ENCODE assay signal across 9 mouse cellular contexts in the genomic region with DNA sequence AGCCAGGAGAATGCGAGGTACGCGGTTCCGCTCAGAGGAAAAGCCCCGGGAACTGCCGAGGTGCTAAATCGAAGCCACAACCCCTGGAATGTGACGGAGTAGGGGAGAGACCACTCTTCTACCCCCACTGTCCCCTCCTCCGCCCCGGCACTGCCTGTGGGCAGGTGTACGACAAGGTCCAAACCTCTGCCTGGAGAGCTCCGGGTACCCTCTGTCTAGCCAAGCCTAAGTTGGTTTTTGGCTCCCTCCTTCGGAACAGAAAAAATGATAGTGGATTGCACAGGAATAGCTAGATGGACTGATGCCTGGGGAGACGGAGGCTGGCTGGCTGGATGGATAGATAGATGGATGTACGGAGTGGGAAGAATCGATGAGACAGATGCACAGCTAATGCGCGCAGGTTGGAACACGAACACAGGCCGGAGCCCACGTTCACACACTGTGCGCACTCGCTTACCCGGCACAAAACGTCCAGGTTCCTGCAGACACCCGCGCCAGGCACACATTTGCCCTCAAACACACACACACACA. TPM values are rescaled to one million over a fixed set of nuclear protein-coding genes. Genes with fewer than 3 reads are reported as not detected.
A peak's percentile ranks its signal among the peaks of the same experiment; 100 is the strongest.
DNase-seq lines count a peak whose midpoint lies in the region; ATAC-seq and TF ChIP-seq lines count a peak whose summit lies in the region.
"Had no signal": no experiment of that assay in that cellular context is flagged by ENCODE, and none has a peak within 500 bp of the region (broad histone marks: within the 10 kb centered on the region; RNA-seq: fewer than 3 reads in every experiment).

No protein-coding gene starts in this region.

- no peaks in the 10 kb centered on the region for H3K9me3 ChIP-seq in forebrain, embryonic 14.5 days (replicated peaks; ENCODE audit: control insufficient read depth, low read length)
- no peaks in the 10 kb centered on the region for H3K9me3 ChIP-seq in hindbrain, embryonic 12.5 days (replicated peaks)

- H3K4me3 ChIP-seq in forebrain, embryonic 14.5 days (ENCODE audit: low read depth, low read length): peak overlapping the region; percentile 76
- H3K4me3 ChIP-seq in hindbrain, embryonic 12.5 days: peak overlapping the region; percentile 53
- peak overlapping the region; percentile 65 for H3K4me3 ChIP-seq in lung, adult 2 months (replicated peaks; ENCODE audit: extremely low read depth, low read depth, low read length)

- 1% methylated on average over 27 of the region's 27 CpGs for WGBS in forebrain, embryonic 14.5 days
- 2% methylated on average over 27 of the region's 27 CpGs for WGBS in hindbrain, embryonic 12.5 days
- 1% methylated on average over 27 of the region's 27 CpGs for WGBS in lung, adult 2 months

- H3K27me3 ChIP-seq in forebrain, embryonic 14.5 days (replicated peaks; ENCODE audit: control insufficient read depth, insufficient read depth, low read length): no peaks in the 10 kb centered on the region
- peaks cover 4% of the 10 kb centered on the region for H3K27me3 ChIP-seq in hindbrain, embryonic 12.5 days

- TF ChIP-seq POLR2A in lung, adult 2 months (IDR thresholded peaks at IDR 0.05; ENCODE audit: borderline replicate concordance, extremely low read depth, low read depth, low read length): no peak

- H3K27ac ChIP-seq in forebrain, embryonic 14.5 days (ENCODE audit: low read depth, low read length): peak overlapping the region; percentile 96
- H3K27ac ChIP-seq in hindbrain, embryonic 12.5 days: peak overlapping the region; percentile 87

- DNase-seq in gastrocnemius, adult 18-20 months (ENCODE audit: low spot score): peak; percentile 19
- DNase-seq in gastrocnemius, postnatal 25 days: no peak
- DNase-seq in forebrain, embryonic 14.5 days (ENCODE audit: low spot score): peak; percentile 86
- peak; percentile 74 for DNase-seq in layer of hippocampus, adult 9-11 months
- peak; percentile 56 for DNase-seq in lung, adult 2 months
- peak; percentile 33 for DNase-seq in ovary, postnatal 14 days (ENCODE audit: low spot score)
- no peak for DNase-seq in thymus, postnatal 36 days

- ATAC-seq in forebrain, embryonic 14.5 days: peak; percentile 13; the same call in 1 of the 2 replicates
- peak; percentile 46 for ATAC-seq in hindbrain, embryonic 12.5 days (ENCODE audit: low FRiP score)

- peaks cover 9% of the 10 kb centered on the region for H3K36me3 ChIP-seq in forebrain, embryonic 14.5 days (ENCODE audit: control insufficient read depth, insufficient read depth, low read length)
- H3K36me3 ChIP-seq in hindbrain, embryonic 12.5 days: no peaks in the 10 kb centered on the region

- peak; percentile 12; the same call in 1 of the 2 replicates for TF ChIP-seq CTCF in lung, adult 2 months (IDR thresholded peaks at IDR 0.05; ENCODE audit: insufficient read depth, low read length)

- peak overlapping the region; percentile 91 for H3K9ac ChIP-seq in forebrain, embryonic 14.5 days (ENCODE audit: low read length)
- H3K9ac ChIP-seq in hindbrain, embryonic 12.5 days: peak overlapping the region; percentile 78

- peak overlapping the region; percentile 88 for H3K4me2 ChIP-seq in forebrain, embryonic 14.5 days (ENCODE audit: low read length)
- peak overlapping the region; percentile 93 for H3K4me2 ChIP-seq in hindbrain, embryonic 12.5 days (replicated peaks)

- H3K4me1 ChIP-seq in forebrain, embryonic 14.5 days (ENCODE audit: control insufficient read depth, insufficient read depth, low read length): peaks cover 22% of the 10 kb centered on the region
- peaks cover 41% of the 10 kb centered on the region for H3K4me1 ChIP-seq in hindbrain, embryonic 12.5 days
- H3K4me1 ChIP-seq in lung, adult 2 months (ENCODE audit: control insufficient read depth, insufficient read depth, low read length): peaks cover 6% of the 10 kb centered on the region; the same call in 1 of the 2 replicates

RNA-seq across cellular contexts. Expression of a gene that starts 1.4 kb away (rescaled TPM):
- total RNA-seq in gastrocnemius, adult 18-20 months (2021): 1 to 10 TPM; 1.2 to 2.1 TPM
- total RNA-seq in gastrocnemius, postnatal 25 days (2021): 1 to 10 TPM; 1.7 to 2.1 TPM
- polyA plus RNA-seq in forebrain, embryonic 14.5 days (2014; fragmentation: Nextera tagmentation; extraction: Ambion mirVana): 85.7 and 89.1 TPM in 2 replicates
- polyA plus RNA-seq in hindbrain, embryonic 12.5 days (2016; fragmentation: Nextera tagmentation; extraction: Ambion mirVana): 34.5 and 37.0 TPM in 2 replicates
- polyA plus RNA-seq in lung, adult 2 months (2012; rRNA removed): 8.3 and 20.6 TPM in 2 replicates
- total RNA-seq: MEL had no signal

Comparison
In these comparisons a context has a peak if more than half of its experiments do, and no peak if none do; other contexts are left out.
1. DNase-seq: peak in gastrocnemius, adult 18-20 months (single experiment), forebrain, embryonic 14.5 days (single experiment), layer of hippocampus, adult 9-11 months (single experiment), lung, adult 2 months (single experiment) and ovary, postnatal 14 days (single experiment); none in gastrocnemius, postnatal 25 days (single experiment) and thymus, postnatal 36 days (0 of 2).
2. Peak in every context shown above with its lines, with median percentiles within 50 percentile points of each other: H3K4me3 ChIP-seq.